In genomic region chr1:132543789-132544188, GRCm38 (mm10) we compare ENCODE assay signal across 14 mouse cellular contexts. TPM values are rescaled to one million over a fixed set of nuclear protein-coding genes. Genes with fewer than 3 reads are reported as not detected.
A peak's percentile ranks its signal among the peaks of the same experiment; 100 is the strongest.
DNase-seq lines count a peak whose midpoint lies in the region; ATAC-seq and TF ChIP-seq lines count a peak whose summit lies in the region.
"Had no signal": no experiment of that assay in that cellular context is flagged by ENCODE, and none has a peak within 500 bp of the region (broad histone marks: within the 10 kb centered on the region; RNA-seq: fewer than 3 reads in every experiment).

No protein-coding gene starts in this region.

- peak; percentile 41 for DNase-seq in gastrocnemius, adult 18-20 months (ENCODE audit: low spot score)
- DNase-seq in gastrocnemius, postnatal 4 days (ENCODE audit: low spot score in 2 of 2) = no peak
- no peak for DNase-seq in midbrain, postnatal 0 days (ENCODE audit: low spot score)
- peak; percentile 59 for DNase-seq in gastrocnemius, postnatal 14 days
- DNase-seq in right cerebral cortex, postnatal 10 days (ENCODE audit: low spot score in 2 of 2) = no peak
- no peak for DNase-seq in left cerebral cortex, adult 11 months (ENCODE audit: low spot score)
- DNase-seq: adrenal gland, postnatal 25 days; kidney, postnatal 10 days; liver, embryonic 13.5 days; lung, postnatal 36 days had no signal

- H3K27ac ChIP-seq in midbrain, embryonic 13.5 days = 0 out of 2 replicates have a peak overlapping the region, but pooled peaks have one; percentile 7
- no peak overlapping the region for H3K27ac ChIP-seq in midbrain, postnatal 0 days (ENCODE audit: low read depth, low read length)
- peak overlapping the region; percentile 30; the same call in 1 of the 2 replicates for H3K27ac ChIP-seq in neural tube, embryonic 14.5 days (ENCODE audit: low read depth, low read length)
- H3K27ac ChIP-seq: liver, embryonic 13.5 days had no signal

- peaks cover 63% of the 10 kb centered on the region for H3K4me1 ChIP-seq in midbrain, embryonic 13.5 days (replicated peaks)
- peaks cover 22% of the 10 kb centered on the region for H3K4me1 ChIP-seq in midbrain, postnatal 0 days (ENCODE audit: insufficient read depth, low read length)
- H3K4me1 ChIP-seq in neural tube, embryonic 14.5 days (ENCODE audit: control insufficient read depth, insufficient read depth, low read length) = peaks cover 20% of the 10 kb centered on the region
- H3K4me1 ChIP-seq: liver, embryonic 13.5 days had no signal

- TF ChIP-seq CTCF in midbrain, postnatal 0 days (IDR thresholded peaks at IDR 0.05) = no peak

- no peaks in the 10 kb centered on the region for H3K9me3 ChIP-seq in midbrain, embryonic 13.5 days
- H3K9me3 ChIP-seq in midbrain, postnatal 0 days (ENCODE audit: low read length) = no peaks in the 10 kb centered on the region
- H3K9me3 ChIP-seq in neural tube, embryonic 14.5 days (ENCODE audit: control insufficient read depth, low read length) = no peaks in the 10 kb centered on the region
- H3K9me3 ChIP-seq: liver, embryonic 13.5 days had no signal

- H3K27me3 ChIP-seq in midbrain, embryonic 13.5 days = peaks cover 29% of the 10 kb centered on the region
- H3K27me3 ChIP-seq in midbrain, postnatal 0 days (ENCODE audit: insufficient read depth, low read length) = no peaks in the 10 kb centered on the region
- no peaks in the 10 kb centered on the region for H3K27me3 ChIP-seq in neural tube, embryonic 14.5 days (ENCODE audit: control insufficient read depth, insufficient read depth, low read length)

- intact Hi-C loops in gastrocnemius, postnatal 14 days (cut with DNase I; ENCODE audit: low total_unique reads) = no loop called here

- no peaks in the 10 kb centered on the region for H3K36me3 ChIP-seq in midbrain, embryonic 13.5 days
- no peaks in the 10 kb centered on the region for H3K36me3 ChIP-seq in midbrain, postnatal 0 days (ENCODE audit: insufficient read depth, low read length)
- no peaks in the 10 kb centered on the region for H3K36me3 ChIP-seq in neural tube, embryonic 14.5 days (ENCODE audit: control insufficient read depth, insufficient read depth, low read length)
- H3K36me3 ChIP-seq: liver, embryonic 13.5 days had no signal

- no peak overlapping the region for H3K9ac ChIP-seq in midbrain, embryonic 13.5 days (replicated peaks)
- no peak overlapping the region for H3K9ac ChIP-seq in midbrain, postnatal 0 days (replicated peaks; ENCODE audit: low read length, poor library complexity, severe bottlenecking)
- no peak overlapping the region for H3K9ac ChIP-seq in neural tube, embryonic 14.5 days (replicated peaks; ENCODE audit: low read depth, low read length)
- H3K9ac ChIP-seq: liver, embryonic 13.5 days had no signal

- WGBS in midbrain, embryonic 13.5 days = 78% methylated on average over 8 of the region's 8 CpGs
- 64% methylated on average over 8 of the region's 8 CpGs for WGBS in midbrain, postnatal 0 days
- 60% methylated on average over 8 of the region's 8 CpGs for WGBS in neural tube, embryonic 14.5 days

- ATAC-seq in midbrain, embryonic 13.5 days = no peak
- ATAC-seq in midbrain, postnatal 0 days (ENCODE audit: low FRiP score) = no peak
- ATAC-seq in neural tube, embryonic 14.5 days (ENCODE audit: low read depth) = no peak
- ATAC-seq: Patski had no signal

- no peak overlapping the region for H3K4me3 ChIP-seq in midbrain, embryonic 13.5 days (replicated peaks)
- no peak overlapping the region for H3K4me3 ChIP-seq in midbrain, postnatal 0 days (ENCODE audit: low read depth, low read length)
- no peak overlapping the region for H3K4me3 ChIP-seq in neural tube, embryonic 14.5 days (ENCODE audit: low read depth, low read length)
- H3K4me3 ChIP-seq: liver, embryonic 13.5 days had no signal

- peak overlapping the region; percentile 73; the same call in 1 of the 2 replicates for H3K4me2 ChIP-seq in midbrain, embryonic 13.5 days (replicated peaks)
- H3K4me2 ChIP-seq in midbrain, postnatal 0 days (ENCODE audit: low read depth, low read length, poor library complexity, severe bottlenecking) = no peak overlapping the region
- H3K4me2 ChIP-seq in neural tube, embryonic 14.5 days (ENCODE audit: low read depth, low read length) = no peak overlapping the region
- H3K4me2 ChIP-seq: liver, embryonic 13.5 days had no signal

RNA-seq across cellular contexts. Expression of gene Cntn2, which starts 0.7 kb away (rescaled TPM):
- total RNA-seq in gastrocnemius, adult 18-20 months (2021) = under 1 TPM in 1 of 2 experiments, not detected in 1; 0.11 TPM
- under 1 TPM; 0.12 to 0.18 TPM for total RNA-seq in gastrocnemius, postnatal 4 days (2021)
- 63.2 and 90.2 TPM in 2 replicates for polyA plus RNA-seq in midbrain, embryonic 13.5 days (2015; fragmentation: Nextera tagmentation; extraction: Ambion mirVana)
- total RNA-seq in midbrain, postnatal 0 days (2014; rRNA removed) = 55.4 and 69.2 TPM in 2 replicates
- 14.7 and 15.6 TPM in 2 replicates for polyA plus RNA-seq in midbrain, postnatal 0 days (2015; fragmentation: Nextera tagmentation; extraction: Ambion mirVana)
- total RNA-seq in gastrocnemius, postnatal 14 days (2021) = under 1 TPM; 0.04 to 0.18 TPM
- polyA plus RNA-seq in neural tube, embryonic 14.5 days (2014; fragmentation: Nextera tagmentation; extraction: Ambion mirVana) = 18.5 and 43.6 TPM in 2 replicates
- total RNA-seq: adrenal gland, postnatal 25 days; common myeloid progenitor, adult 5-6 weeks had no signal

RNA-seq across cellular contexts. Expression of gene Tmem81, which starts 37.8 kb away (rescaled TPM):
- total RNA-seq in gastrocnemius, adult 18-20 months (2021) = 1 to 10 TPM; 1.1 to 1.4 TPM
- 1 to 10 TPM; 1.7 to 2.3 TPM for total RNA-seq in gastrocnemius, postnatal 4 days (2021)
- 1.3 TPM in 2 replicates for polyA plus RNA-seq in midbrain, embryonic 13.5 days (2015; fragmentation: Nextera tagmentation; extraction: Ambion mirVana)
- 0.38 and 1.4 TPM in 2 replicates for total RNA-seq in midbrain, postnatal 0 days (2014; rRNA removed)
- polyA plus RNA-seq in midbrain, postnatal 0 days (2015; fragmentation: Nextera tagmentation; extraction: Ambion mirVana) = 0.81 and 0.96 TPM in 2 replicates
- 1 to 10 TPM in 1 of 2 experiments, under 1 TPM in 1; 0.84 to 1.0 TPM for total RNA-seq in gastrocnemius, postnatal 14 days (2021)
- polyA plus RNA-seq in neural tube, embryonic 14.5 days (2014; fragmentation: Nextera tagmentation; extraction: Ambion mirVana) = 0.60 and 1.3 TPM in 2 replicates

Comparison
In these comparisons a context has a peak if more than half of its experiments do, and no peak if none do; other contexts are left out.
1. DNase-seq: peak in gastrocnemius, adult 18-20 months (single experiment) and gastrocnemius, postnatal 14 days (single experiment); none in gastrocnemius, postnatal 4 days (0 of 2), midbrain, postnatal 0 days (single experiment), right cerebral cortex, postnatal 10 days (0 of 2) and left cerebral cortex, adult 11 months (single experiment).
2. RNA of gene Cntn2, which starts 0.7 kb away (total RNA-seq): 55.4 to 69.2 TPM in midbrain, postnatal 0 days; 0.04 to 0.18 TPM in gastrocnemius, postnatal 14 days, 0.12 to 0.18 TPM in gastrocnemius, postnatal 4 days and 0.11 TPM in gastrocnemius, adult 18-20 months; every median in the first group is over 10 times any median in the second.